Mouse (Mus musculus) bone marrow, adult 2 months (tissue): ENCODE measurements at regions not wholly inside any gene's neighbourhood (a gene's known extent, or its start where the extent isn't known, plus 50 kb on each side); places are given as distances from the start of the nearest gene placed in this dataset.

Source experiments
- CTCF ChIP-seq: fragments of 200-500 bp; IDR thresholded peaks from 2 replicates; pipeline ENCODE4 v1.5.1; 2011; ENCODE audit warnings: low read length, control low read depth; ENCODE audit not compliant: control insufficient read depth, insufficient read depth
- POLR2A ChIP-seq: fragments of 200-500 bp; IDR thresholded peaks from 2 replicates; pipeline ENCODE4 v1.6.1; 2011; ENCODE audit warnings: low read depth, mild to moderate bottlenecking, control low read depth, low read length, borderline replicate concordance; ENCODE audit not compliant: control insufficient read depth

DNA sequence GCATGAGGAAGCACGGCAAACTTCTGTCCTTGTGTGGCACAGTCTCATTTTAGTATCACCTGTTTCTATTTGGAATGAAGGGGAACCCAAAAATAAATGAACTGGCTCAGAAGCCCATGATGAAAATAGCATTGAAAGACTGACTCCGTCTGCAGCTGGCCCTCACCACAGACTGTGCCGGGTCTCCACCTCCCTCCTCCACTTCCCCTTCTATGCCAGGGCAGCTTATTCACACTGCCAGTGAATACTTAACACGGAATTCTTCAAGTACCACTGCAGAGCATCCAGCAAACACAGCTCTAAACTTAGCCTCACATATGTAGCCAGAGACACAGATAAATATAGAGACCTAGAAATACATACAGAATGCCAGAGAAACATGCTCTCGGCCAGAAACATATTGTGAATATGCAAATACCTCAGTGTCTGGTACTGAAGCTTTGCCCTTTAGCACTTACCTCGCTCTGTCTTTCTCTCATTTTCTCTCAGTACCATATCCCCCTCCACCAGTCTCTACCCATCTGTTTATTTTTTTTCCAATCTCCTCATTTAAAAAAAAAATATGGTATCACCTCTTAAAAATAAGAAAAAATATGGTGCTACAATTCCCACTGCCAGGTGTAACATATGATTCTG, 311.8 kb downstream of the Olfr1505 start:
- TF ChIP-seq CTCF (no peak), POLR2A (no peak)
